Mouse (Mus musculus) embryonic facial prominence, embryonic 14.5 days (tissue): ENCODE results near the gene Foxd2. TPM values are rescaled to one million over a fixed set of nuclear protein-coding genes. Genes with fewer than 3 reads are reported as not detected.

Experiments
- ATAC-seq: fragments of 200-750 bp; cut with Nextera tagmentation; 2 replicates; pipeline ENCODE4 v1.8.0; 2017; ENCODE audit warnings: low read depth, moderate number of reproducible peaks, moderate TSS enrichment
- DNase-seq: peaks from one replicate; pipeline ENCODE4 v3.0.0-alpha.2; 2015; ENCODE audit warnings: low spot score
- H3K27ac ChIP-seq: fragments of 300-500 bp; sonication (generic); replicated peaks from 2 replicates; pipeline ENCODE4 v1.5.1; 2014; ENCODE audit warnings: low read depth, mild to moderate bottlenecking, low read length, moderate library complexity
- H3K27me3 ChIP-seq: fragments of 300-500 bp; sonication (generic); replicated peaks from 2 replicates; pipeline ENCODE4 v1.6.1; 2014; ENCODE audit warnings: low read length; ENCODE audit not compliant: control insufficient read depth, insufficient read depth
- H3K36me3 ChIP-seq: fragments of 300-500 bp; sonication (generic); 2 replicates; pipeline ENCODE4 v1.6.1; 2014; ENCODE audit warnings: low read length, mixed read lengths; ENCODE audit not compliant: control insufficient read depth, insufficient read depth
- H3K4me1 ChIP-seq: fragments of 300-500 bp; sonication (generic); 2 replicates; pipeline ENCODE4 v1.6.1; 2014; ENCODE audit warnings: antibody characterized with exemption, low read length; ENCODE audit not compliant: control insufficient read depth, insufficient read depth
- H3K4me2 ChIP-seq: fragments of 300-500 bp; sonication (generic); 2 replicates; pipeline ENCODE4 v1.6.1; 2014; ENCODE audit warnings: low read depth, mild to moderate bottlenecking, low read length, moderate library complexity, mixed read lengths
- H3K4me3 ChIP-seq: fragments of 300-500 bp; sonication (generic); 2 replicates; pipeline ENCODE4 v1.5.1; 2014; ENCODE audit warnings: low read depth, mild to moderate bottlenecking, low read length
- H3K9ac ChIP-seq: fragments of 300-500 bp; sonication (generic); 2 replicates; pipeline ENCODE4 v1.6.1; 2014; ENCODE audit warnings: low read depth, mild to moderate bottlenecking, low read length, moderate library complexity, mixed read lengths
- H3K9me3 ChIP-seq: fragments of 300-500 bp; sonication (generic); 2 replicates; pipeline ENCODE4 v1.6.1; 2016; ENCODE audit warnings: low read length; ENCODE audit not compliant: control insufficient read depth
- WGBS: fragments of 180-500 bp; shearing (Covaris S2); extraction: QIAGEN DNeasy Blood & Tissue Kit; methylation state at CpG from one replicate; pipeline ENCODE4 v1.1.7; 2014; 5-methylcytosine and 5-hydroxymethylcytosine counted together
- polyA plus RNA-seq: library from polyadenylated mRNA; unstranded; fragments of >200 nt; fragmentation: Nextera tagmentation; extraction: Ambion mirVana; gene quantifications from 2 replicates; pipeline ENCODE4 v1.2.1, GENCODE M21; 2014

The Foxd2 gene
- polyA plus RNA-seq, 1 experiment from 2014 or later = 0.81 TPM

GRCm38 (mm10) chr4:114942583-114942982 is 33.9 kb upstream of the Foxd2 start:
- Histone ChIP-seq H3K36me3 (no peaks in the 10 kb centered on the region), H3K4me1 (0 out of 2 replicates have a peak, but pooled peaks cover 10% of the 10 kb centered on the region), H3K27me3 (peaks cover 24% of the 10 kb centered on the region), H3K4me3 (no peak overlapping the region), H3K4me2 (no peak overlapping the region), H3K9ac (no peak overlapping the region), H3K9me3 (no peaks in the 10 kb centered on the region), H3K27ac (no peak overlapping the region)
- DNase-seq = peak; percentile 31
- 19% methylated on average over 8 of the region's 8 CpGs for WGBS
- no peak for ATAC-seq

GRCm38 (mm10) chr4:114942112-114942511 is 33.4 kb upstream of the Foxd2 start:
- peaks cover 24% of the 10 kb centered on the region for H3K27me3 ChIP-seq
- WGBS = 42% methylated on average over 4 of the region's 4 CpGs
- no peak for DNase-seq

GRCm38 (mm10) chr4:114941311-114941710 is 32.6 kb upstream of the Foxd2 start:
- H3K9me3 ChIP-seq = no peaks in the 10 kb centered on the region
- 0 out of 2 replicates have a peak, but pooled peaks cover 12% of the 10 kb centered on the region for H3K4me1 ChIP-seq
- no peaks in the 10 kb centered on the region for H3K36me3 ChIP-seq
- WGBS = 74% methylated on average over 4 of the region's 4 CpGs
- no peak overlapping the region for H3K4me3 ChIP-seq
- H3K27ac ChIP-seq = no peak overlapping the region
- ATAC-seq = no peak
- H3K4me2 ChIP-seq = no peak overlapping the region
- DNase-seq = no peak
- no peak overlapping the region for H3K9ac ChIP-seq
- peaks cover 23% of the 10 kb centered on the region for H3K27me3 ChIP-seq

More at GRCm38 (mm10) chr4:114942112-114942511, 33.4 kb upstream of the Foxd2 start:
- Histone ChIP-seq H3K9ac (no peak overlapping the region), H3K4me3 (no peak overlapping the region), H3K4me1 (0 out of 2 replicates have a peak, but pooled peaks cover 12% of the 10 kb centered on the region), H3K36me3 (no peaks in the 10 kb centered on the region), H3K4me2 (no peak overlapping the region), H3K9me3 (no peaks in the 10 kb centered on the region), H3K27ac (no peak overlapping the region)
- ATAC-seq = no peak

GRCm38 (mm10) chr4:114938248-114938647 is 29.6 kb upstream of the Foxd2 start:
- H3K4me3 ChIP-seq = no peak overlapping the region
- H3K27ac ChIP-seq = no peak overlapping the region
- peaks cover 10% of the 10 kb centered on the region; the same call in 1 of the 2 replicates for H3K27me3 ChIP-seq
- ATAC-seq = no peak
- no peaks in the 10 kb centered on the region for H3K36me3 ChIP-seq
- no peak overlapping the region for H3K4me2 ChIP-seq
- WGBS = 34% methylated on average over 3 of the region's 3 CpGs
- DNase-seq = no peak
- no peak overlapping the region for H3K9ac ChIP-seq
- H3K4me1 ChIP-seq = 0 out of 2 replicates have a peak, but pooled peaks cover 12% of the 10 kb centered on the region
- no peaks in the 10 kb centered on the region for H3K9me3 ChIP-seq

GRCm38 (mm10) chr4:114937459-114938047 is 28.9 kb upstream of the Foxd2 start:
- no peak overlapping the region for H3K9ac ChIP-seq
- peak; percentile 89 for ATAC-seq
- no peak overlapping the region for H3K27ac ChIP-seq
- peaks cover 8% of the 10 kb centered on the region; the same call in 1 of the 2 replicates for H3K4me1 ChIP-seq
- no peak overlapping the region for H3K4me2 ChIP-seq
- H3K27me3 ChIP-seq = peaks cover 10% of the 10 kb centered on the region; the same call in 1 of the 2 replicates
- DNase-seq = peak; percentile 73
- H3K4me3 ChIP-seq = no peak overlapping the region
- no peaks in the 10 kb centered on the region for H3K9me3 ChIP-seq
- WGBS = 22% methylated on average over 4 of the region's 4 CpGs
- no peaks in the 10 kb centered on the region for H3K36me3 ChIP-seq

- Histone ChIP-seq H3K9ac (no peak overlapping the region), H3K36me3 (no peaks in the 10 kb centered on the region), H3K9me3 (no peaks in the 10 kb centered on the region), H3K4me3 (no peak overlapping the region), H3K4me1 (peaks cover 3% of the 10 kb centered on the region; the same call in 1 of the 2 replicates), H3K27ac (no peak overlapping the region), H3K27me3 (peaks cover 31% of the 10 kb centered on the region), H3K4me2 (no peak overlapping the region)
- WGBS = 90% methylated on average over 6 of the region's 6 CpGs
- ATAC-seq (no peak), DNase-seq (no peak)
Observed at GRCm38 (mm10) chr4:114934188-114934587, 25.5 kb upstream of the Foxd2 start.

- H3K27me3 ChIP-seq = peaks cover 40% of the 10 kb centered on the region
- H3K4me3 ChIP-seq = no peak overlapping the region
- no peak overlapping the region for H3K4me2 ChIP-seq
- no peaks in the 10 kb centered on the region for H3K36me3 ChIP-seq
- H3K4me1 ChIP-seq = peaks cover 3% of the 10 kb centered on the region; the same call in 1 of the 2 replicates
- ATAC-seq (no peak), DNase-seq (no peak)
- WGBS = 58% methylated on average over 4 of the region's 4 CpGs
- no peak overlapping the region for H3K27ac ChIP-seq
- no peaks in the 10 kb centered on the region for H3K9me3 ChIP-seq
- H3K9ac ChIP-seq = no peak overlapping the region
Observed at GRCm38 (mm10) chr4:114932747-114933146, 24.1 kb upstream of the Foxd2 start.

- Histone ChIP-seq H3K4me3 (no peak overlapping the region), H3K27ac (no peak overlapping the region), H3K9ac (no peak overlapping the region), H3K27me3 (peaks cover 76% of the 10 kb centered on the region), H3K36me3 (no peaks in the 10 kb centered on the region), H3K4me1 (peaks cover 4% of the 10 kb centered on the region; the same call in 1 of the 2 replicates), H3K4me2 (no peak overlapping the region), H3K9me3 (no peaks in the 10 kb centered on the region)
- ATAC-seq = no peak
- 26% methylated on average over 15 of the region's 15 CpGs for whole genome bisulfite sequencing
- DNase-seq = no peak
Observed at GRCm38 (mm10) chr4:114929155-114929554, 20.5 kb upstream of the Foxd2 start.

- 0% methylated on average over 12 of the region's 25 CpGs for WGBS
Observed at GRCm38 (mm10) chr4:114925917-114926312, 17.2 kb upstream of the Foxd2 start, which contains the start of gene Foxe3. Gene Foxe3 (minus strand): TSS chr4:114926013.

More at GRCm38 (mm10) chr4:114925917-114926312, 17.2 kb upstream of the Foxd2 start, which contains the start of gene Foxe3:
- no peak within 1 kb of the TSS for H3K27ac ChIP-seq
- peak within 1 kb of the TSS; percentile 45 for H3K4me3 ChIP-seq
- no peaks in the 10 kb centered on the region for H3K9me3 ChIP-seq
- no peaks in the 10 kb centered on the region for H3K36me3 ChIP-seq
- 0 out of 2 replicates have a peak, but pooled peaks cover 4% of the 10 kb centered on the region for H3K4me1 ChIP-seq
- peak within 1 kb of the TSS; percentile 75 for H3K4me2 ChIP-seq
- H3K27me3 ChIP-seq = peaks cover 89% of the 10 kb centered on the region
- H3K9ac ChIP-seq = peak within 1 kb of the TSS; percentile 53
- DNase-seq (no peak), ATAC-seq (no peak)
